Mouse (Mus musculus) CH12.LX (cell line): Measurements from ENCODE around the gene Pgm5.
A peak's percentile ranks its signal among the peaks of the same experiment; 100 is the strongest.

ENCODE experiments used
- CTCF ChIP-seq, 2 experiments: IDR thresholded peaks in 1 of 2; conservative IDR thresholded peaks in 1 of 2; 2 replicates each; pipeline ENCODE4 v1.5.1; 2011 to 2012; ENCODE audit warnings: low read depth in 2 of 2, low read length in 2 of 2, improper control_type of control experiment in 1 of 2, inconsistent platforms in 1 of 2, mild to moderate bottlenecking in 1 of 2, moderate library complexity in 1 of 2
- USF1 ChIP-seq: IDR thresholded peaks from 2 replicates; pipeline ENCODE4 v1.6.1; 2014; ENCODE audit warnings: low read depth, mild to moderate bottlenecking, inconsistent platforms, low read length, improper control_type of control experiment

GRCm38 (mm10) chr19:24705395-24705794 lies 156.3 kb downstream of the Pgm5 start:
- peak; percentile 26 to 70; a peak in 3 of 4 replicates for TF ChIP-seq CTCF (conservative IDR thresholded peaks at IDR 0.05 in 1 of 2, IDR thresholded peaks at IDR 0.05 in 1 of 2; ENCODE audit: low read depth in 2 of 2, low read length in 2 of 2)
- TF ChIP-seq USF1: no peak
